Mouse (Mus musculus) neural tube, embryonic 11.5 days (tissue): Measurements from ENCODE around the gene Ltn1. TPM values are rescaled to one million over a fixed set of nuclear protein-coding genes. Genes with fewer than 3 reads are reported as not detected.

Experiments
- ATAC-seq: fragments of 200-750 bp; cut with Nextera tagmentation; 2 replicates; pipeline ENCODE4 v1.8.0; 2017; ENCODE audit warnings: moderate number of reproducible peaks, mild to moderate bottlenecking, moderate TSS enrichment, moderate library complexity; ENCODE audit not compliant: insufficient read depth, low FRiP score, low TSS enrichment
- DNase-seq: peaks from one replicate; pipeline ENCODE4 v3.0.0-alpha.2; 2015; ENCODE audit warnings: low spot score
- H3K27ac ChIP-seq: fragments of 300-500 bp; sonication (generic); 2 replicates; pipeline ENCODE4 v1.5.1; 2014; ENCODE audit warnings: low read depth, mild to moderate bottlenecking, low read length
- H3K27me3 ChIP-seq: fragments of 300-500 bp; sonication (generic); 2 replicates; pipeline ENCODE4 v1.6.1; 2014; ENCODE audit warnings: mild to moderate bottlenecking, low read length, mixed read lengths; ENCODE audit not compliant: control insufficient read depth, insufficient read depth
- H3K36me3 ChIP-seq: fragments of 300-500 bp; sonication (generic); 2 replicates; pipeline ENCODE4 v1.6.1; 2014; ENCODE audit warnings: mild to moderate bottlenecking, low read length, moderate library complexity, mixed read lengths; ENCODE audit not compliant: control insufficient read depth, insufficient read depth
- H3K4me1 ChIP-seq: fragments of 300-500 bp; sonication (generic); 2 replicates; pipeline ENCODE4 v1.6.1; 2014; ENCODE audit warnings: low read length, mixed read lengths; ENCODE audit not compliant: control insufficient read depth, insufficient read depth
- H3K4me2 ChIP-seq: fragments of 300-500 bp; sonication (generic); 2 replicates; pipeline ENCODE4 v1.6.1; 2014; ENCODE audit warnings: low read depth, mild to moderate bottlenecking, moderate library complexity
- H3K4me3 ChIP-seq: fragments of 300-500 bp; sonication (generic); 2 replicates; pipeline ENCODE4 v1.5.1; 2014; ENCODE audit warnings: low read depth, low read length
- H3K9ac ChIP-seq: fragments of 300-500 bp; sonication (generic); 2 replicates; pipeline ENCODE4 v1.6.1; 2014; ENCODE audit warnings: mild to moderate bottlenecking, low read length
- H3K9me3 ChIP-seq: fragments of 300-500 bp; sonication (generic); 2 replicates; pipeline ENCODE4 v1.6.1; 2016; ENCODE audit warnings: low read length; ENCODE audit not compliant: control insufficient read depth
- WGBS: fragments of 180-500 bp; shearing (Covaris S2); extraction: QIAGEN DNeasy Blood & Tissue Kit; methylation state at CpG from one replicate; pipeline ENCODE4 v1.1.7; 2014; 5-methylcytosine and 5-hydroxymethylcytosine counted together
- polyA plus RNA-seq: library from polyadenylated mRNA; unstranded; fragments of >200 nt; fragmentation: Nextera tagmentation; extraction: Ambion mirVana; gene quantifications from 2 replicates; pipeline ENCODE4 v1.2.1, GENCODE M21; 2014

Ltn1 gene
- polyA plus RNA-seq, 1 experiment from 2014 or later, result 34.6 TPM

GRCm38 (mm10) chr16:87444071-87444470 is 11.7 kb upstream of the Ltn1 start:
- Histone ChIP-seq H3K27me3 (no peaks in the 10 kb centered on the region), H3K36me3 (no peaks in the 10 kb centered on the region), H3K4me3 (no peak overlapping the region), H3K9ac (no peak overlapping the region), H3K4me1 (no peaks in the 10 kb centered on the region), H3K27ac (no peak overlapping the region), H3K9me3 (no peaks in the 10 kb centered on the region), H3K4me2 (no peak overlapping the region)
- WGBS, result 29% methylated on average over 1 of the region's 1 CpGs
- DNase-seq (no peak), ATAC-seq (no peak)

- ATAC-seq, result no peak
- Histone ChIP-seq H3K9me3 (no peaks in the 10 kb centered on the region), H3K4me3 (no peak overlapping the region), H3K9ac (no peak overlapping the region), H3K36me3 (no peaks in the 10 kb centered on the region), H3K4me1 (no peaks in the 10 kb centered on the region), H3K27ac (no peak overlapping the region), H3K4me2 (no peak overlapping the region), H3K27me3 (no peaks in the 10 kb centered on the region)
- DNase-seq, result no peak
Observed at GRCm38 (mm10) chr16:87443245-87443644, 10.8 kb upstream of the Ltn1 start.

GRCm38 (mm10) chr16:87442291-87442690 is 9.9 kb upstream of the Ltn1 start:
- no peak overlapping the region for H3K4me2 ChIP-seq
- no peaks in the 10 kb centered on the region for H3K27me3 ChIP-seq
- no peak overlapping the region for H3K9ac ChIP-seq
- H3K4me1 ChIP-seq, result no peaks in the 10 kb centered on the region
- H3K27ac ChIP-seq, result no peak overlapping the region
- H3K9me3 ChIP-seq, result no peaks in the 10 kb centered on the region
- H3K4me3 ChIP-seq, result no peak overlapping the region
- WGBS, result 52% methylated on average over 5 of the region's 5 CpGs
- DNase-seq, result no peak
- H3K36me3 ChIP-seq, result no peaks in the 10 kb centered on the region
- no peak for ATAC-seq

- DNase-seq, result no peak
- WGBS, result 31% methylated on average over 9 of the region's 9 CpGs
Observed at GRCm38 (mm10) chr16:87441089-87441488, 8.7 kb upstream of the Ltn1 start.

GRCm38 (mm10) chr16:87440184-87440686 is 7.8 kb upstream of the Ltn1 start, which contains the start of gene Rwdd2b:
Gene Rwdd2b, minus strand, starts transcription at chr16:87440573.
- ATAC-seq (peak; percentile 96), DNase-seq (peak; percentile 93)
- no peaks in the 10 kb centered on the region for H3K9me3 ChIP-seq

More at GRCm38 (mm10) chr16:87441089-87441488, 8.7 kb upstream of the Ltn1 start:
- Histone ChIP-seq H3K27me3 (no peaks in the 10 kb centered on the region), H3K27ac (no peak overlapping the region), H3K4me1 (no peaks in the 10 kb centered on the region), H3K4me2 (peak overlapping the region; percentile 78), H3K9ac (peak overlapping the region; percentile 85), H3K36me3 (no peaks in the 10 kb centered on the region), H3K9me3 (no peaks in the 10 kb centered on the region), H3K4me3 (peak overlapping the region; percentile 75)
- no peak for ATAC-seq

GRCm38 (mm10) chr16:87438697-87439096 is 6.3 kb upstream of the Ltn1 start:
- 90% methylated on average over 8 of the region's 8 CpGs for WGBS

More at GRCm38 (mm10) chr16:87440184-87440686, 7.8 kb upstream of the Ltn1 start, which contains the start of gene Rwdd2b:
- Histone ChIP-seq H3K4me1 (no peaks in the 10 kb centered on the region), H3K9ac (peak within 1 kb of the TSS; percentile 85), H3K4me2 (peak within 1 kb of the TSS; percentile 78), H3K4me3 (peak within 1 kb of the TSS; percentile 75), H3K27me3 (no peaks in the 10 kb centered on the region), H3K36me3 (no peaks in the 10 kb centered on the region), H3K27ac (peak within 1 kb of the TSS; percentile 80)
- under 1% methylated on average over 38 of the region's 38 CpGs for WGBS

GRCm38 (mm10) chr16:87437096-87437495 is 4.7 kb upstream of the Ltn1 start:
- H3K4me1 ChIP-seq, result no peaks in the 10 kb centered on the region
- no peak overlapping the region for H3K4me3 ChIP-seq
- no peaks in the 10 kb centered on the region for H3K36me3 ChIP-seq
- no peak overlapping the region for H3K4me2 ChIP-seq
- no peaks in the 10 kb centered on the region for H3K27me3 ChIP-seq
- DNase-seq, result no peak
- no peaks in the 10 kb centered on the region for H3K9me3 ChIP-seq
- no peak overlapping the region for H3K9ac ChIP-seq
- ATAC-seq, result no peak
- 93% methylated on average over 21 of the region's 21 CpGs for WGBS
- no peak overlapping the region for H3K27ac ChIP-seq

More at GRCm38 (mm10) chr16:87438697-87439096, 6.3 kb upstream of the Ltn1 start:
- Histone ChIP-seq H3K27ac (no peak overlapping the region), H3K27me3 (no peaks in the 10 kb centered on the region), H3K9ac (no peak overlapping the region), H3K4me3 (no peak overlapping the region), H3K36me3 (no peaks in the 10 kb centered on the region), H3K4me1 (no peaks in the 10 kb centered on the region), H3K4me2 (no peak overlapping the region), H3K9me3 (no peaks in the 10 kb centered on the region)
- ATAC-seq, result no peak
- DNase-seq, result no peak

GRCm38 (mm10) chr16:87435411-87436205 is 3.2 kb upstream of the Ltn1 start:
- DNase-seq (no peak), ATAC-seq (no peak)
- Histone ChIP-seq H3K4me1 (no peaks in the 10 kb centered on the region), H3K27ac (no peak overlapping the region), H3K9me3 (no peaks in the 10 kb centered on the region), H3K27me3 (no peaks in the 10 kb centered on the region), H3K4me3 (no peak overlapping the region), H3K9ac (no peak overlapping the region), H3K4me2 (no peak overlapping the region), H3K36me3 (no peaks in the 10 kb centered on the region)
- 85% methylated on average over 13 of the region's 13 CpGs for WGBS

- no peak overlapping the region for H3K27ac ChIP-seq
- H3K9ac ChIP-seq, result no peak overlapping the region
- H3K4me1 ChIP-seq, result no peaks in the 10 kb centered on the region
- WGBS, result 82% methylated on average over 6 of the region's 6 CpGs
- H3K36me3 ChIP-seq, result no peaks in the 10 kb centered on the region
- H3K9me3 ChIP-seq, result no peaks in the 10 kb centered on the region
- no peak for ATAC-seq
- H3K4me3 ChIP-seq, result no peak overlapping the region
- no peaks in the 10 kb centered on the region for H3K27me3 ChIP-seq
- DNase-seq, result no peak
- no peak overlapping the region for H3K4me2 ChIP-seq
Observed at GRCm38 (mm10) chr16:87434946-87435345, 2.5 kb upstream of the Ltn1 start.
